Mouse (Mus musculus): Measurements from ENCODE around the gene Mbd5. TPM values are rescaled to one million over a fixed set of nuclear protein-coding genes. Genes with fewer than 3 reads are reported as not detected.

Mbd5 gene
- polyA plus RNA-seq, 1 experiment = 12.7 TPM

- Histone ChIP-seq H3K27me3 (ENCODE audit: control insufficient read depth, insufficient read depth, low read length) (no peaks in the 10 kb centered on the region), H3K27ac (ENCODE audit: control insufficient read depth, insufficient read depth, low read depth, low read length) (no peak overlapping the region), H3K4me1 (ENCODE audit: control insufficient read depth, insufficient read depth, low read length) (peaks cover 8% of the 10 kb centered on the region), H3K36me3 (ENCODE audit: control insufficient read depth, insufficient read depth, low read length) (no peaks in the 10 kb centered on the region), H3K4me3 (ENCODE audit: control insufficient read depth, low read depth, low read length) (no peak overlapping the region)
- TF ChIP-seq POLR2A (IDR thresholded peaks at IDR 0.05; ENCODE audit: control insufficient read depth, low read depth, low read length) (no peak), CTCF (IDR thresholded peaks at IDR 0.05; ENCODE audit: control insufficient read depth, insufficient read depth, insufficient replicate concordance, low read depth, low read length) (0 out of 2 replicates have a peak, but pooled peaks have one; percentile 7)
These were observed 409.7 kb downstream of the Mbd5 start for GRCm38 (mm10) chr2:49358839-49359520.

- H3K27me3 ChIP-seq (ENCODE audit: control insufficient read depth, insufficient read depth, low read length) = no peaks in the 10 kb centered on the region
- no peak overlapping the region for H3K27ac ChIP-seq (ENCODE audit: control insufficient read depth, insufficient read depth, low read depth, low read length)
- no peaks in the 10 kb centered on the region for H3K36me3 ChIP-seq (ENCODE audit: control insufficient read depth, insufficient read depth, low read length)
- TF ChIP-seq POLR2A (IDR thresholded peaks at IDR 0.05; ENCODE audit: control insufficient read depth, low read depth, low read length) (no peak), CTCF (IDR thresholded peaks at IDR 0.05; ENCODE audit: control insufficient read depth, insufficient read depth, insufficient replicate concordance, low read depth, low read length) (no peak)
- H3K4me1 ChIP-seq (ENCODE audit: control insufficient read depth, insufficient read depth, low read length) = peaks cover 13% of the 10 kb centered on the region
- no peak overlapping the region for H3K4me3 ChIP-seq (ENCODE audit: control insufficient read depth, low read depth, low read length)
These were observed 410.4 kb downstream of the Mbd5 start for GRCm38 (mm10) chr2:49359706-49360105.

- no peaks in the 10 kb centered on the region for H3K27me3 ChIP-seq (ENCODE audit: control insufficient read depth, insufficient read depth, low read length)
- no peak for TF ChIP-seq POLR2A (IDR thresholded peaks at IDR 0.05; ENCODE audit: control insufficient read depth, low read depth, low read length)
- TF ChIP-seq CTCF (IDR thresholded peaks at IDR 0.05; ENCODE audit: control insufficient read depth, insufficient read depth, insufficient replicate concordance, low read depth, low read length) = no peak
- no peak overlapping the region for H3K4me3 ChIP-seq (ENCODE audit: control insufficient read depth, low read depth, low read length)
- no peak overlapping the region for H3K27ac ChIP-seq (ENCODE audit: control insufficient read depth, insufficient read depth, low read depth, low read length)
- H3K36me3 ChIP-seq (ENCODE audit: control insufficient read depth, insufficient read depth, low read length) = no peaks in the 10 kb centered on the region
- peaks cover 14% of the 10 kb centered on the region for H3K4me1 ChIP-seq (ENCODE audit: control insufficient read depth, insufficient read depth, low read length)
These were observed 415.2 kb downstream of the Mbd5 start for GRCm38 (mm10) chr2:49364546-49364945.

GRCm38 (mm10) chr2:49366878-49367545 lies 417.7 kb downstream of the Mbd5 start:
- H3K4me1 ChIP-seq (ENCODE audit: control insufficient read depth, insufficient read depth, low read length) = peaks cover 14% of the 10 kb centered on the region
- H3K4me3 ChIP-seq (ENCODE audit: control insufficient read depth, low read depth, low read length) = peak overlapping the region; percentile 19; the same call in 1 of the 2 replicates
- no peaks in the 10 kb centered on the region for H3K27me3 ChIP-seq (ENCODE audit: control insufficient read depth, insufficient read depth, low read length)
- no peak overlapping the region for H3K27ac ChIP-seq (ENCODE audit: control insufficient read depth, insufficient read depth, low read depth, low read length)
- TF ChIP-seq POLR2A (IDR thresholded peaks at IDR 0.05; ENCODE audit: control insufficient read depth, low read depth, low read length) = no peak
- TF ChIP-seq CTCF (IDR thresholded peaks at IDR 0.05; ENCODE audit: control insufficient read depth, insufficient read depth, insufficient replicate concordance, low read depth, low read length) = no peak
- H3K36me3 ChIP-seq (ENCODE audit: control insufficient read depth, insufficient read depth, low read length) = no peaks in the 10 kb centered on the region

GRCm38 (mm10) chr2:49367546-49367917 lies 418.2 kb downstream of the Mbd5 start:
- Histone ChIP-seq H3K4me3 (ENCODE audit: control insufficient read depth, low read depth, low read length) (no peak overlapping the region), H3K27ac (ENCODE audit: control insufficient read depth, insufficient read depth, low read depth, low read length) (no peak overlapping the region), H3K36me3 (ENCODE audit: control insufficient read depth, insufficient read depth, low read length) (no peaks in the 10 kb centered on the region), H3K4me1 (ENCODE audit: control insufficient read depth, insufficient read depth, low read length) (peaks cover 14% of the 10 kb centered on the region), H3K27me3 (ENCODE audit: control insufficient read depth, insufficient read depth, low read length) (no peaks in the 10 kb centered on the region)
- TF ChIP-seq POLR2A (IDR thresholded peaks at IDR 0.05; ENCODE audit: control insufficient read depth, low read depth, low read length) (no peak), CTCF (IDR thresholded peaks at IDR 0.05; ENCODE audit: control insufficient read depth, insufficient read depth, insufficient replicate concordance, low read depth, low read length) (no peak)

GRCm38 (mm10) chr2:49371632-49372031 lies 422.3 kb downstream of the Mbd5 start:
- peaks cover 5% of the 10 kb centered on the region for H3K4me1 ChIP-seq (ENCODE audit: control insufficient read depth, insufficient read depth, low read length)

GRCm38 (mm10) chr2:49372586-49372985 lies 423.3 kb downstream of the Mbd5 start:
- TF ChIP-seq CTCF (IDR thresholded peaks at IDR 0.05; ENCODE audit: control insufficient read depth, insufficient read depth, insufficient replicate concordance, low read depth, low read length) (no peak), POLR2A (IDR thresholded peaks at IDR 0.05; ENCODE audit: control insufficient read depth, low read depth, low read length) (no peak)
- peaks cover 3% of the 10 kb centered on the region; the same call in 1 of the 2 replicates for H3K4me1 ChIP-seq (ENCODE audit: control insufficient read depth, insufficient read depth, low read length)
- no peak overlapping the region for H3K27ac ChIP-seq (ENCODE audit: control insufficient read depth, insufficient read depth, low read depth, low read length)
- H3K36me3 ChIP-seq (ENCODE audit: control insufficient read depth, insufficient read depth, low read length) = no peaks in the 10 kb centered on the region
- H3K27me3 ChIP-seq (ENCODE audit: control insufficient read depth, insufficient read depth, low read length) = no peaks in the 10 kb centered on the region
- no peak overlapping the region for H3K4me3 ChIP-seq (ENCODE audit: control insufficient read depth, low read depth, low read length)

More at GRCm38 (mm10) chr2:49371632-49372031, 422.3 kb downstream of the Mbd5 start:
- no peak overlapping the region for H3K4me3 ChIP-seq (ENCODE audit: control insufficient read depth, low read depth, low read length)
- no peak for TF ChIP-seq CTCF (IDR thresholded peaks at IDR 0.05; ENCODE audit: control insufficient read depth, insufficient read depth, insufficient replicate concordance, low read depth, low read length)
- no peak for TF ChIP-seq POLR2A (IDR thresholded peaks at IDR 0.05; ENCODE audit: control insufficient read depth, low read depth, low read length)
- H3K36me3 ChIP-seq (ENCODE audit: control insufficient read depth, insufficient read depth, low read length) = no peaks in the 10 kb centered on the region
- no peaks in the 10 kb centered on the region for H3K27me3 ChIP-seq (ENCODE audit: control insufficient read depth, insufficient read depth, low read length)
- H3K27ac ChIP-seq (ENCODE audit: control insufficient read depth, insufficient read depth, low read depth, low read length) = no peak overlapping the region

Other genes with a start within 250 kb of the Mbd5 start
- 3.3 and 4.2 TPM in 2 replicates for gene Acvr2a, start 135.4 kb upstream of the Mbd5 start, polyA plus RNA-seq (2012; rRNA removed)
- 4.8 and 9.2 TPM in 2 replicates for gene Orc4, start 769 bp downstream of the Mbd5 start, polyA plus RNA-seq (2012; rRNA removed)

Measured in testis, adult 2 months (tissue).